Mouse (Mus musculus) heart, adult 11 months (tissue): ENCODE results near the gene Ldlrap1.
A peak's percentile ranks its signal among the peaks of the same experiment; 100 is the strongest.

Source experiments
- DNase-seq: peaks from one replicate; pipeline ENCODE4 v3.0.0; 2022

Ldlrap1 gene

GRCm38 (mm10) chr4:134774126-134774525 is 6.3 kb upstream of the Ldlrap1 start:
- no peak for DNase-seq

GRCm38 (mm10) chr4:134772805-134773674 is 5.2 kb upstream of the Ldlrap1 start:
- DNase-seq: no peak

GRCm38 (mm10) chr4:134769891-134770290 is 2.1 kb upstream of the Ldlrap1 start:
- no peak for DNase-seq

- DNase-seq: peak; percentile 94
Observed at GRCm38 (mm10) chr4:134769081-134769811, 1.4 kb upstream of the Ldlrap1 start.

- peak; percentile 94 for DNase-seq
Observed at GRCm38 (mm10) chr4:134768226-134768888, 533 bp upstream of the Ldlrap1 start.

GRCm38 (mm10) chr4:134766904-134767425 is 859 bp downstream of the Ldlrap1 start:
- DNase-seq: peak; percentile 97

- no peak for DNase-seq
Observed at GRCm38 (mm10) chr4:134766277-134766676, 1.5 kb downstream of the Ldlrap1 start.

- DNase-seq: no peak
Observed at GRCm38 (mm10) chr4:134764333-134764732, 3.5 kb downstream of the Ldlrap1 start.

- DNase-seq: peak; percentile 96
Observed at GRCm38 (mm10) chr4:134762360-134762759, 5.5 kb downstream of the Ldlrap1 start.

GRCm38 (mm10) chr4:134760793-134761201 is 7.0 kb downstream of the Ldlrap1 start:
- peak; percentile 99 for DNase-seq

- DNase-seq: peak; percentile 93
Observed at GRCm38 (mm10) chr4:134760281-134760680, 7.5 kb downstream of the Ldlrap1 start.

GRCm38 (mm10) chr4:134759564-134759963 is 8.3 kb downstream of the Ldlrap1 start:
- DNase-seq: no peak

- peak; percentile 92 for DNase-seq
Observed at GRCm38 (mm10) chr4:134758922-134759321, 8.9 kb downstream of the Ldlrap1 start.

- DNase-seq: peak; percentile 95
Observed at GRCm38 (mm10) chr4:134758367-134758766, 9.5 kb downstream of the Ldlrap1 start.

GRCm38 (mm10) chr4:134756953-134757352 is 10.9 kb downstream of the Ldlrap1 start:
- DNase-seq: no peak

- peak; percentile 96 for DNase-seq
Observed at GRCm38 (mm10) chr4:134754941-134755340, 12.9 kb downstream of the Ldlrap1 start.

- no peak for DNase-seq
Observed at GRCm38 (mm10) chr4:134754371-134754770, 13.5 kb downstream of the Ldlrap1 start.

GRCm38 (mm10) chr4:134753516-134754261 is 14.1 kb downstream of the Ldlrap1 start:
- no peak for DNase-seq

- DNase-seq: peak; percentile 92
Observed at GRCm38 (mm10) chr4:134752911-134753426, 14.9 kb downstream of the Ldlrap1 start.

GRCm38 (mm10) chr4:134751682-134752380 is 16.0 kb downstream of the Ldlrap1 start:
- no peak for DNase-seq

- no peak for DNase-seq
Observed at GRCm38 (mm10) chr4:134750825-134751224, 17.0 kb downstream of the Ldlrap1 start.
